Mouse (Mus musculus): ENCODE data around the gene Themis2.

DNA sequence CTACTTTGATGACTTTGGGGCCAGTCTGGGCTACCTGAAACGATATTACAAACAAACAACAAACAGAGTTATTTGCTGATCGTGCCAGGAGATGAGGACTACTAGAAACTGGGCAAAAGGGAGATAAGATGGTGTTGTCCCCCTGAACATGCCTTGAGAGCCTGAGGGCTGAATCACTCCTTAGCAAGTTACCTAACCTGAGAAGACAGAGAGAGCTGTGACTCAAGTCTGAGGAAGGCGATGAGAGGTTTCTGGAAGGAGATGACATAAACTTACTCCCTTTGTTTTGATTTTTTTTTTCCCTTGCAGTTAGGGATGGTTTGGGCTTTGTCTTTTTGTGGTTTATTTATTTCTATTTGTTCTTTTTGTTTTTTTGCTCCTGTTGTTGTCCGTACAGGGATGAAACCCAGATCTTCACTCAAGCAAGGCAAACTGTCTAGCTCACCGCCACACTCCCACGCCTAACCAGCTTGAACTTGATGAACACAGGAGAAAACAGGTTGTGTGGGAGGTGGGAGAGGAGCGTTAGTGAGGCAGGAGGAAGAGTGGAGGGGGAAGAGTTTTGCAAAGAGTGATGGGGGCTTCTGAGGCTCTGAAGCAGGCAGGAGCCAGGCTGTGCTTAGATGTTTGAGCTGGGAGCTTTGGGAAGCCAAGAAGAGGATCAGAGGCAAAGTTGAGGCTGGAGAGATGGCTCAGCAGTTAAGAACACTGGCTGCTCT, 38.4 kb downstream of the Themis2 start:
- TF ChIP-seq POLR2A (IDR thresholded peaks at IDR 0.05; ENCODE audit: insufficient read depth, low read depth, low read length) (no peak), CTCF (IDR thresholded peaks at IDR 0.05; ENCODE audit: insufficient read depth, low read depth, low read length) (no peak)
